Comparison of ENCODE assay signal across 13 mouse cellular contexts in genomic region chr1:167105916-167106315, GRCm38 (mm10).
"Had no signal": no experiment of that assay in that cellular context is flagged by ENCODE, and none has a peak within 500 bp of the region (broad histone marks: within the 10 kb centered on the region; RNA-seq: fewer than 3 reads in every experiment).

No protein-coding gene starts in this region.

- DNase-seq: kidney, adult 8-10 months; kidney, postnatal 36 days; left cerebral cortex, postnatal 4 days; lung, adult 18-20 months; lung, postnatal 36 days; right cerebral cortex, adult 18-20 months; right cerebral cortex, postnatal 25 days; thymus, adult 18-20 months; thymus, postnatal 14 days had no signal

- H3K27ac ChIP-seq: layer of hippocampus, adult 2 months; liver, embryonic 14.5 days had no signal

- ATAC-seq: inflammation-experienced regulatory T-cells, adult 6 months; intestine, postnatal 0 days had no signal

- H3K4me3 ChIP-seq: layer of hippocampus, adult 2 months had no signal

- H3K9ac ChIP-seq: liver, embryonic 14.5 days had no signal
